8 mouse cellular contexts compared by ENCODE assay signal in genomic region chr9:118927501-118927900, GRCm38 (mm10). TPM values are rescaled to one million over a fixed set of nuclear protein-coding genes. Genes with fewer than 3 reads are reported as not detected.
DNase-seq lines count a peak whose midpoint lies in the region; ATAC-seq and TF ChIP-seq lines count a peak whose summit lies in the region.

No protein-coding gene starts in this region.

- peak overlapping the region; percentile 88 for H3K4me2 ChIP-seq in hindbrain, postnatal 0 days (ENCODE audit: low read depth, low read length)
- H3K4me2 ChIP-seq in liver, embryonic 13.5 days: peak overlapping the region; percentile 99

- H3K36me3 ChIP-seq in forebrain, embryonic 10.5 days (replicated peaks): no peaks in the 10 kb centered on the region; the same call in 1 of the 2 replicates
- H3K36me3 ChIP-seq in hindbrain, postnatal 0 days (ENCODE audit: insufficient read depth, low read length): no peaks in the 10 kb centered on the region
- 0 out of 2 replicates have a peak, but pooled peaks cover 6% of the 10 kb centered on the region for H3K36me3 ChIP-seq in liver, embryonic 13.5 days

- peaks cover 32% of the 10 kb centered on the region for H3K27me3 ChIP-seq in forebrain, embryonic 10.5 days (ENCODE audit: poor library complexity, severe bottlenecking)
- no peaks in the 10 kb centered on the region for H3K27me3 ChIP-seq in hindbrain, postnatal 0 days (ENCODE audit: insufficient read depth, low read length)
- no peaks in the 10 kb centered on the region for H3K27me3 ChIP-seq in liver, embryonic 13.5 days

- ATAC-seq in hindbrain, postnatal 0 days: no peak
- ATAC-seq in liver, embryonic 13.5 days (ENCODE audit: low read depth): no peak
- no peak for ATAC-seq in inflammation-experienced regulatory T-cells, adult 6 months

- peak; percentile 50 to 73 for DNase-seq in left cerebral cortex, postnatal 25 days (ENCODE audit: low spot score in 2 of 2)
- DNase-seq in left cerebral cortex, adult 11 months (ENCODE audit: low spot score): no peak
- DNase-seq in forebrain, embryonic 10.5 days (ENCODE audit: extremely low spot score, low spot score): no peak
- DNase-seq in hindbrain, postnatal 0 days (ENCODE audit: low spot score): peak; percentile 53
- DNase-seq in liver, embryonic 13.5 days: no peak
- DNase-seq in right cerebral cortex, postnatal 25 days: peak; percentile 37
- no peak for DNase-seq in spleen, postnatal 4 days (ENCODE audit: low spot score in 2 of 2)

- H3K9ac ChIP-seq in hindbrain, postnatal 0 days (replicated peaks; ENCODE audit: low read length): peak overlapping the region; percentile 51
- peak overlapping the region; percentile 85 for H3K9ac ChIP-seq in liver, embryonic 13.5 days

- H3K27ac ChIP-seq in forebrain, embryonic 10.5 days: no peak overlapping the region
- H3K27ac ChIP-seq in hindbrain, postnatal 0 days: peak overlapping the region; percentile 72; the same call in 1 of the 2 replicates
- peak overlapping the region; percentile 50; the same call in 1 of the 2 replicates for H3K27ac ChIP-seq in liver, embryonic 13.5 days

- TF ChIP-seq CTCF in hindbrain, postnatal 0 days (IDR thresholded peaks at IDR 0.05; ENCODE audit: low read depth): no peak

- intact Hi-C loops in left cerebral cortex, postnatal 25 days (cut with DNase I): loop anchor here (1.0 to 5.0 kb wide), 4 partner anchors 22 to 415 kb away; partner anchors contain the start of gene Myd88

- peak overlapping the region; percentile 83 for H3K4me3 ChIP-seq in forebrain, embryonic 10.5 days
- H3K4me3 ChIP-seq in hindbrain, postnatal 0 days (ENCODE audit: low read length): peak overlapping the region; percentile 54
- peak overlapping the region; percentile 78 for H3K4me3 ChIP-seq in liver, embryonic 13.5 days (replicated peaks)

- H3K9me3 ChIP-seq in forebrain, embryonic 10.5 days: no peaks in the 10 kb centered on the region
- no peaks in the 10 kb centered on the region for H3K9me3 ChIP-seq in hindbrain, postnatal 0 days (ENCODE audit: low read length)
- H3K9me3 ChIP-seq in liver, embryonic 13.5 days (replicated peaks): no peaks in the 10 kb centered on the region

- peaks cover 57% of the 10 kb centered on the region for H3K4me1 ChIP-seq in forebrain, embryonic 10.5 days
- peaks cover 14% of the 10 kb centered on the region; the same call in 1 of the 2 replicates for H3K4me1 ChIP-seq in hindbrain, postnatal 0 days (ENCODE audit: insufficient read depth, low read length)
- H3K4me1 ChIP-seq in liver, embryonic 13.5 days (replicated peaks): peaks cover 51% of the 10 kb centered on the region

- 55% methylated on average over 8 of the region's 8 CpGs for WGBS in forebrain, embryonic 10.5 days
- 15% methylated on average over 8 of the region's 8 CpGs for WGBS in hindbrain, postnatal 0 days
- WGBS in liver, embryonic 13.5 days (ENCODE audit: insufficient replicate concordance): 19% methylated on average over 8 of the region's 8 CpGs

RNA-seq across cellular contexts. Expression of gene Ctdspl, which starts 1.2 kb away (rescaled TPM):
- 10 to 100 TPM; 31.9 to 38.7 TPM for total RNA-seq in left cerebral cortex, postnatal 25 days (2021)
- 7.2 and 7.3 TPM in 2 replicates for polyA plus RNA-seq in forebrain, embryonic 10.5 days (2016; fragmentation: Nextera tagmentation; extraction: Ambion mirVana)
- 7.6 and 8.4 TPM in 2 replicates for total RNA-seq in hindbrain, postnatal 0 days (2014; rRNA removed)
- 5.5 and 7.0 TPM in 2 replicates for polyA plus RNA-seq in hindbrain, postnatal 0 days (2015; fragmentation: Nextera tagmentation; extraction: Ambion mirVana)
- polyA plus RNA-seq in liver, embryonic 13.5 days (2015; fragmentation: Nextera tagmentation; extraction: Ambion mirVana): 2.7 and 3.0 TPM in 2 replicates
- 1 to 10 TPM; 1.0 to 1.3 (median 1.3) TPM for polyA plus RNA-seq in inflammation-experienced regulatory T-cells, adult 6 months (2017; shearing (Covaris generic))

Comparison
In these comparisons a context has a peak if more than half of its experiments do, and no peak if none do; other contexts are left out.
1. DNase-seq: peak in left cerebral cortex, postnatal 25 days (2 of 2), hindbrain, postnatal 0 days (single experiment) and right cerebral cortex, postnatal 25 days (single experiment); none in left cerebral cortex, adult 11 months (single experiment), forebrain, embryonic 10.5 days (single experiment), liver, embryonic 13.5 days (single experiment) and spleen, postnatal 4 days (0 of 2).
2. Peak in every context shown above with its lines, with median percentiles within 50 percentile points of each other: H3K4me3 ChIP-seq.